Mouse (Mus musculus): Measurements from ENCODE around the gene Gm11060. TPM values are rescaled to one million over a fixed set of nuclear protein-coding genes. Genes with fewer than 3 reads are reported as not detected.

The Gm11060 gene
- total RNA-seq, 1 experiment, result not detected

GRCm38 (mm10) chr2:105126691-105127530, 35.1 kb downstream of the Gm11060 start:
- in situ Hi-C loops (cut with MboI; ENCODE audit: low sequenced_read_pairs in 2 of 2, unreplicated experiment in 2 of 2), result no loop called here
- TF ChIP-seq HCFC1 (IDR thresholded peaks at IDR 0.05; ENCODE audit: borderline replicate concordance, insufficient read depth, low read length), result no peak
- no peak for TF ChIP-seq CHD2 (IDR thresholded peaks at IDR 0.05; ENCODE audit: low read depth, low read length)
- TF ChIP-seq ZC3H11A (IDR thresholded peaks at IDR 0.05; ENCODE audit: borderline replicate concordance, low read depth, low read length), result no peak
- no peak for TF ChIP-seq ZNF384 (IDR thresholded peaks at IDR 0.05; ENCODE audit: low read depth, low read length)
- no peak for TF ChIP-seq MAFK (IDR thresholded peaks at IDR 0.05; ENCODE audit: insufficient read depth, low read depth, low read length)
- no peak for DNase-seq (ENCODE audit: low read depth, low spot score)
- Histone ChIP-seq H3K27ac (ENCODE audit: insufficient read depth, low read depth, low read length, poor library complexity, severe bottlenecking) (no peak overlapping the region), H3K36me3 (ENCODE audit: control insufficient read depth, insufficient read depth, low read length, poor library complexity, severe bottlenecking) (no peaks in the 10 kb centered on the region), H3K4me1 (ENCODE audit: control insufficient read depth in 2 of 2, insufficient read depth in 2 of 2, low read length in 2 of 2, poor library complexity in 1 of 2) (peaks cover 0 to 6% of the 10 kb centered on the region in 2 experiments; a peak in 1 of 4 replicates), H3K4me3 (ENCODE audit: insufficient read depth in 1 of 2, low read depth in 1 of 2, low read length in 2 of 2, poor library complexity in 1 of 2, severe bottlenecking in 1 of 2) (peak overlapping the region; percentile 66 to 73), H3K9me3 (ENCODE audit: control insufficient read depth, insufficient read depth, low read depth, low read length) (no peaks in the 10 kb centered on the region), H3K9ac (ENCODE audit: insufficient read depth, low read depth, low read length, poor library complexity, severe bottlenecking) (peak overlapping the region; percentile 64)

- DNase-seq (ENCODE audit: low read depth, low spot score), result no peak
- Histone ChIP-seq H3K4me1 (ENCODE audit: control insufficient read depth in 2 of 2, insufficient read depth in 2 of 2, low read length in 2 of 2, poor library complexity in 1 of 2) (peaks cover 0 to 5% of the 10 kb centered on the region in 2 experiments; a peak in 3 of 4 replicates), H3K36me3 (ENCODE audit: control insufficient read depth, insufficient read depth, low read length, poor library complexity, severe bottlenecking) (no peaks in the 10 kb centered on the region), H3K4me3 (ENCODE audit: insufficient read depth in 1 of 2, low read depth in 1 of 2, low read length in 2 of 2, poor library complexity in 1 of 2, severe bottlenecking in 1 of 2) (peak overlapping the region; percentile 66 to 73; a peak in 3 of 4 replicates), H3K9ac (ENCODE audit: insufficient read depth, low read depth, low read length, poor library complexity, severe bottlenecking) (peak overlapping the region; percentile 64; the same call in 1 of the 2 replicates), H3K27ac (ENCODE audit: insufficient read depth, low read depth, low read length, poor library complexity, severe bottlenecking) (no peak overlapping the region), H3K9me3 (ENCODE audit: control insufficient read depth, insufficient read depth, low read depth, low read length) (no peaks in the 10 kb centered on the region)
- TF ChIP-seq HCFC1 (IDR thresholded peaks at IDR 0.05; ENCODE audit: borderline replicate concordance, insufficient read depth, low read length), result peak; percentile 35; the same call in 1 of the 2 replicates
- TF ChIP-seq ZNF384 (IDR thresholded peaks at IDR 0.05; ENCODE audit: low read depth, low read length), result no peak
- in situ Hi-C loops (cut with MboI; ENCODE audit: low sequenced_read_pairs in 2 of 2, unreplicated experiment in 2 of 2), result no loop called here
Observed at GRCm38 (mm10) chr2:105127531-105128480, 36.0 kb downstream of the Gm11060 start.

- in situ Hi-C loops (cut with MboI; ENCODE audit: low sequenced_read_pairs in 2 of 2, unreplicated experiment in 2 of 2), result no loop called here
- Histone ChIP-seq H3K27ac (ENCODE audit: insufficient read depth, low read depth, low read length, poor library complexity, severe bottlenecking) (no peak overlapping the region), H3K9me3 (ENCODE audit: control insufficient read depth, insufficient read depth, low read depth, low read length) (no peaks in the 10 kb centered on the region), H3K4me3 (ENCODE audit: insufficient read depth in 1 of 2, low read depth in 1 of 2, low read length in 2 of 2, poor library complexity in 1 of 2, severe bottlenecking in 1 of 2) (no peak overlapping the region), H3K36me3 (ENCODE audit: control insufficient read depth, insufficient read depth, low read length, poor library complexity, severe bottlenecking) (no peaks in the 10 kb centered on the region), H3K9ac (ENCODE audit: insufficient read depth, low read depth, low read length, poor library complexity, severe bottlenecking) (no peak overlapping the region), H3K4me1 (ENCODE audit: control insufficient read depth in 2 of 2, insufficient read depth in 2 of 2, low read length in 2 of 2, poor library complexity in 1 of 2) (peaks cover 2 to 4% of the 10 kb centered on the region in 2 experiments; a peak in 3 of 4 replicates)
- TF ChIP-seq CHD2 (IDR thresholded peaks at IDR 0.05; ENCODE audit: low read depth, low read length) (no peak), MAFK (IDR thresholded peaks at IDR 0.05; ENCODE audit: insufficient read depth, low read depth, low read length) (no peak), HCFC1 (IDR thresholded peaks at IDR 0.05; ENCODE audit: borderline replicate concordance, insufficient read depth, low read length) (no peak), ZC3H11A (IDR thresholded peaks at IDR 0.05; ENCODE audit: borderline replicate concordance, low read depth, low read length) (no peak), ZNF384 (IDR thresholded peaks at IDR 0.05; ENCODE audit: low read depth, low read length) (no peak)
- no peak for DNase-seq (ENCODE audit: low read depth, low spot score)
Observed at GRCm38 (mm10) chr2:105128564-105128963, 36.7 kb downstream of the Gm11060 start.

- Histone ChIP-seq H3K9me3 (ENCODE audit: control insufficient read depth, insufficient read depth, low read depth, low read length) (no peaks in the 10 kb centered on the region), H3K4me1 (ENCODE audit: control insufficient read depth in 2 of 2, insufficient read depth in 2 of 2, low read length in 2 of 2, poor library complexity in 1 of 2) (peaks cover 2% of the 10 kb centered on the region in 2 experiments; a peak in 3 of 4 replicates), H3K36me3 (ENCODE audit: control insufficient read depth, insufficient read depth, low read length, poor library complexity, severe bottlenecking) (no peaks in the 10 kb centered on the region), H3K27ac (ENCODE audit: insufficient read depth, low read depth, low read length, poor library complexity, severe bottlenecking) (no peak overlapping the region), H3K9ac (ENCODE audit: insufficient read depth, low read depth, low read length, poor library complexity, severe bottlenecking) (peak overlapping the region; percentile 4; the same call in 1 of the 2 replicates), H3K4me3 (ENCODE audit: insufficient read depth in 1 of 2, low read depth in 1 of 2, low read length in 2 of 2, poor library complexity in 1 of 2, severe bottlenecking in 1 of 2) (peak overlapping the region in 1 of 2 experiments; percentile 37; a peak in 2 of 4 replicates)
- 0 out of 2 replicates have a peak, but pooled peaks have one; percentile 6 for TF ChIP-seq ZC3H11A (IDR thresholded peaks at IDR 0.05; ENCODE audit: borderline replicate concordance, low read depth, low read length)
- TF ChIP-seq MAFK (IDR thresholded peaks at IDR 0.05; ENCODE audit: insufficient read depth, low read depth, low read length), result peak; percentile 22; the same call in 1 of the 2 replicates
- TF ChIP-seq CHD2 (IDR thresholded peaks at IDR 0.05; ENCODE audit: low read depth, low read length), result no peak
- in situ Hi-C loops (cut with MboI; ENCODE audit: low sequenced_read_pairs in 2 of 2, unreplicated experiment in 2 of 2), result loop anchor here (5.0 kb wide), 2 partner anchors 537 to 542 kb away; partner anchors contain the start of gene Pax6 (in 1 of the 2)
- DNase-seq (ENCODE audit: low read depth, low spot score), result no peak
Observed at GRCm38 (mm10) chr2:105130351-105131060, 38.7 kb downstream of the Gm11060 start.

Data from ES-E14 (cell line).